Mouse (Mus musculus) hindbrain, embryonic 12.5 days (tissue): ENCODE results near the gene Tmem26. TPM values are rescaled to one million over a fixed set of nuclear protein-coding genes. Genes with fewer than 3 reads are reported as not detected.

Experiments
- ATAC-seq: fragments of 200-750 bp; cut with Nextera tagmentation; 2 replicates; pipeline ENCODE4 v1.8.0; 2017; ENCODE audit warnings: moderate TSS enrichment; ENCODE audit not compliant: low FRiP score
- H3K27ac ChIP-seq: fragments of 300-500 bp; sonication (generic); 2 replicates; pipeline ENCODE4 v1.5.1; 2016; ENCODE audit warnings: mild to moderate bottlenecking
- H3K27me3 ChIP-seq: fragments of 300-500 bp; sonication (generic); 2 replicates; pipeline ENCODE4 v1.6.1; 2016; ENCODE audit warnings: mild to moderate bottlenecking
- H3K36me3 ChIP-seq: fragments of 300-500 bp; sonication (generic); 2 replicates; pipeline ENCODE4 v1.6.1; 2016; ENCODE audit warnings: mild to moderate bottlenecking
- H3K4me1 ChIP-seq: fragments of 300-500 bp; sonication (generic); 2 replicates; pipeline ENCODE4 v1.6.1; 2016
- H3K4me2 ChIP-seq: fragments of 300-500 bp; sonication (generic); replicated peaks from 2 replicates; pipeline ENCODE4 v1.6.1; 2016; ENCODE audit warnings: mild to moderate bottlenecking
- H3K4me3 ChIP-seq: fragments of 300-500 bp; sonication (generic); 2 replicates; pipeline ENCODE4 v1.5.1; 2016; ENCODE audit warnings: mild to moderate bottlenecking
- H3K9ac ChIP-seq: fragments of 300-500 bp; sonication (generic); 2 replicates; pipeline ENCODE4 v1.6.1; 2016; ENCODE audit warnings: mild to moderate bottlenecking, moderate library complexity
- H3K9me3 ChIP-seq: fragments of 300-500 bp; sonication (generic); replicated peaks from 2 replicates; pipeline ENCODE4 v1.6.1; 2016; ENCODE audit warnings: mild to moderate bottlenecking
- WGBS: fragments of 180-500 bp; shearing (Covaris S2); methylation state at CpG from one replicate; pipeline ENCODE4 v1.1.7; 2016; 5-methylcytosine and 5-hydroxymethylcytosine counted together
- polyA plus RNA-seq: library from polyadenylated mRNA; unstranded; fragments of >200 nt; fragmentation: Nextera tagmentation; extraction: Ambion mirVana; gene quantifications from 2 replicates; pipeline ENCODE4 v1.2.1, GENCODE M21; 2016

Gene Tmem26
- polyA plus RNA-seq, 1 experiment from 2014 or later: 14.0 TPM

GRCm38 (mm10) chr10:68781067-68781868, 57.8 kb downstream of the Tmem26 start:
- 86% methylated on average over 9 of the region's 9 CpGs for WGBS
- Histone ChIP-seq H3K27ac (no peak overlapping the region), H3K36me3 (no peaks in the 10 kb centered on the region), H3K4me3 (no peak overlapping the region), H3K9ac (no peak overlapping the region), H3K9me3 (no peaks in the 10 kb centered on the region), H3K4me1 (no peaks in the 10 kb centered on the region), H3K4me2 (no peak overlapping the region), H3K27me3 (no peaks in the 10 kb centered on the region)
- no peak for ATAC-seq

DNA sequence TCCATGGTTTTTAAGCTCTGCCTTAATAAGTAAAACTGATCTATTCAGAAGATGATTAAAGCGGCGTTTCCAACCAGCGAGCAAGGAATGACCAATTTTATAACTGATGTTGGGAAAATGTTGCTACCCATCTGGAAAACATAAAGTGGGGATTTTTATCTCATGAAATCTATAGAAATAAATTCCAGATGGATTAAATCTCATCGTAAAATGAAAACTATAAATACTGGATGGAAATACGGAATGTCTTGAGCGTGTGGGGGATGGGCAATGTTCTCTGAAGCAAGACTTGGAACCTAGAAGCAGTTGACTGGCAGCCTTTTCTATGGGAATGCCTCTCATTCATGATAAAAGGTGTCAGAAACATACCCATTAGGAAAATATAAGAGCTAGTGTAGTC, 59.3 kb downstream of the Tmem26 start:
- H3K36me3 ChIP-seq: no peaks in the 10 kb centered on the region
- no peak overlapping the region for H3K27ac ChIP-seq
- H3K4me1 ChIP-seq: no peaks in the 10 kb centered on the region
- no peak for ATAC-seq
- no peak overlapping the region for H3K9ac ChIP-seq
- no peaks in the 10 kb centered on the region for H3K9me3 ChIP-seq
- no peak overlapping the region for H3K4me2 ChIP-seq
- no peaks in the 10 kb centered on the region for H3K27me3 ChIP-seq
- WGBS: 83% methylated on average over 6 of the region's 6 CpGs
- no peak overlapping the region for H3K4me3 ChIP-seq

- H3K27ac ChIP-seq: no peak overlapping the region
- H3K4me1 ChIP-seq: no peaks in the 10 kb centered on the region
- no peak overlapping the region for H3K4me3 ChIP-seq
- no peaks in the 10 kb centered on the region for H3K27me3 ChIP-seq
- no peaks in the 10 kb centered on the region for H3K9me3 ChIP-seq
- no peak overlapping the region for H3K4me2 ChIP-seq
- WGBS: 86% methylated on average over 2 of the region's 2 CpGs
- ATAC-seq: no peak
- H3K9ac ChIP-seq: no peak overlapping the region
- H3K36me3 ChIP-seq: no peaks in the 10 kb centered on the region
Measured at GRCm38 (mm10) chr10:68783856-68784255, 60.4 kb downstream of the Tmem26 start.

- H3K36me3 ChIP-seq: no peaks in the 10 kb centered on the region
Measured at GRCm38 (mm10) chr10:68784463-68784862, 61.0 kb downstream of the Tmem26 start.

GRCm38 (mm10) chr10:68795466-68795865, 72.0 kb downstream of the Tmem26 start:
- H3K9ac ChIP-seq: no peak overlapping the region
- H3K36me3 ChIP-seq: no peaks in the 10 kb centered on the region
- no peak for ATAC-seq
- H3K9me3 ChIP-seq: no peaks in the 10 kb centered on the region
- WGBS: 9% methylated on average over 3 of the region's 3 CpGs
- peaks cover 6% of the 10 kb centered on the region; the same call in 1 of the 2 replicates for H3K4me1 ChIP-seq
- H3K27ac ChIP-seq: no peak overlapping the region
- H3K4me3 ChIP-seq: no peak overlapping the region
- no peaks in the 10 kb centered on the region for H3K27me3 ChIP-seq
- no peak overlapping the region for H3K4me2 ChIP-seq

More at GRCm38 (mm10) chr10:68784463-68784862, 61.0 kb downstream of the Tmem26 start:
- ATAC-seq: no peak
- Histone ChIP-seq H3K4me3 (no peak overlapping the region), H3K9ac (no peak overlapping the region), H3K27ac (no peak overlapping the region), H3K4me1 (no peaks in the 10 kb centered on the region), H3K9me3 (no peaks in the 10 kb centered on the region), H3K27me3 (no peaks in the 10 kb centered on the region), H3K4me2 (no peak overlapping the region)
- 97% methylated on average over 1 of the region's 1 CpGs for WGBS

GRCm38 (mm10) chr10:68799883-68800282, 76.4 kb downstream of the Tmem26 start:
- Histone ChIP-seq H3K4me2 (no peak overlapping the region), H3K9me3 (no peaks in the 10 kb centered on the region), H3K27ac (0 out of 2 replicates have a peak overlapping the region, but pooled peaks have one; percentile 30), H3K9ac (no peak overlapping the region), H3K4me1 (peaks cover 6% of the 10 kb centered on the region; the same call in 1 of the 2 replicates), H3K27me3 (no peaks in the 10 kb centered on the region), H3K4me3 (no peak overlapping the region), H3K36me3 (no peaks in the 10 kb centered on the region)
- no peak for ATAC-seq
- WGBS: 50% methylated on average over 7 of the region's 7 CpGs

DNA sequence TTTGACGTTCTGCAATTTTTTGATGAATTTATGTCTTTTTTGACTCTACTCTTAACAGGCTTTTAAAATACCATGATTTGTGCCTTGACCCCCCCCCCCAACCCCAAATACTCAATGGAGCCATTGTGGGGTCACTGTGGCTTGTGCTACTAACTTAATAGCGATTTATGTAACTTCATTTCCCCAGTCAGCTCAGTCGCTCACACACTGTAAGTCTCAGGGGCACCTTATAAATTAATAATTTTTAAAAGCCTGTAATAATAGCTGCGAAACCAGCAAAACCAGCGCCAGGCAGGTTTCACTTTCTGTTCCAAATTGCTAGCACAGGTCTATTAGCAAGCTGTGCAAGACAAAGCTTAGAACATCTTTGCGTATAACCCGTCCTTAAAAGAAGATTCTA, 76.9 kb downstream of the Tmem26 start:
- no peaks in the 10 kb centered on the region for H3K9me3 ChIP-seq
- H3K27me3 ChIP-seq: no peaks in the 10 kb centered on the region
- WGBS: 73% methylated on average over 7 of the region's 7 CpGs
- peaks cover 6% of the 10 kb centered on the region; the same call in 1 of the 2 replicates for H3K4me1 ChIP-seq
- no peak overlapping the region for H3K4me3 ChIP-seq
- H3K36me3 ChIP-seq: no peaks in the 10 kb centered on the region
- H3K27ac ChIP-seq: no peak overlapping the region
- ATAC-seq: no peak
- H3K4me2 ChIP-seq: no peak overlapping the region
- no peak overlapping the region for H3K9ac ChIP-seq

GRCm38 (mm10) chr10:68806328-68806727, 82.9 kb downstream of the Tmem26 start:
- Histone ChIP-seq H3K4me1 (no peaks in the 10 kb centered on the region), H3K9ac (no peak overlapping the region), H3K27me3 (no peaks in the 10 kb centered on the region), H3K4me3 (no peak overlapping the region), H3K4me2 (no peak overlapping the region), H3K27ac (no peak overlapping the region), H3K9me3 (no peaks in the 10 kb centered on the region), H3K36me3 (no peaks in the 10 kb centered on the region)
- no peak for ATAC-seq
- WGBS: 61% methylated on average over 1 of the region's 1 CpGs

DNA sequence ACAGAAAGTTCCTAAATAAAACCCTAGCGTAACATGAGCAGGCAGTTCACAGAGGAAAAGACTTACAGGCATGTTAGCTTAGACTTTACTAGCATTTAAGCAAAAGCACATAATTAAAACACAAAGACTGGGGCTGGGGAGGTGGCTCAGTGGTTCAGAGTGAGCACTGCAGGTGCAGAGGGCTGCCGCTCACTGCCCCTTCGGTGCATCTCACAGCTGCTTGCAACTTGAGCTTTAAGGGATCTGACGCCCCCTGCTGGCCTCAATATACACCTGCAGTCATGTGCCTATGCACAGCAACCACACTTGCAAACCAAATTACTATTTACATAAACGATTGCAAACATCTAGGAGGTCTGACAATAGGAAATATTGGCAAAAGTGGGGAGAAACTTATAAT, 87.5 kb downstream of the Tmem26 start:
- no peak for ATAC-seq
- H3K4me2 ChIP-seq: no peak overlapping the region
- 89% methylated on average over 5 of the region's 5 CpGs for WGBS
- H3K4me1 ChIP-seq: no peaks in the 10 kb centered on the region
- H3K4me3 ChIP-seq: no peak overlapping the region
- H3K9me3 ChIP-seq: no peaks in the 10 kb centered on the region
- no peaks in the 10 kb centered on the region for H3K27me3 ChIP-seq
- H3K36me3 ChIP-seq: no peaks in the 10 kb centered on the region
- no peak overlapping the region for H3K9ac ChIP-seq
- no peak overlapping the region for H3K27ac ChIP-seq

DNA sequence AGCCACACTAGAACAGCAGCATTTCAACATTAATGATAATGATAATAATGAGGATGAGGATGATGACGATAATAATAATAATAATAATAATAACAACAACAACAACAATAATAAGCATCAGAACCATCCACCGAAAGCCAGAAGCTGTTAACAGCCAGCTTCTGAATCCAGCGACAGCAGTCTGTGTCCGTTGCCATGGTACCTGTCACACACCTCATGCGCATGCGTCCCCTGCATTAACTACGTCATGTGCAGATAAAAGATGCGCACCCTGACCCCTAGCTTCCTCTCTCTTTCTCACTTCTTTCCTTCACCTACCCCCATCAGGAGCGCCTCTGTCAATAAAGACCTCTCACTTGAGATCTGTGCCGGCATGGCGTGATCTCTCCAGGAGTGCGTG, 89.3 kb downstream of the Tmem26 start:
- no peak overlapping the region for H3K4me2 ChIP-seq
- 82% methylated on average over 12 of the region's 12 CpGs for WGBS
- H3K36me3 ChIP-seq: no peaks in the 10 kb centered on the region
- H3K4me3 ChIP-seq: no peak overlapping the region
- H3K9me3 ChIP-seq: no peaks in the 10 kb centered on the region
- H3K4me1 ChIP-seq: no peaks in the 10 kb centered on the region
- no peaks in the 10 kb centered on the region for H3K27me3 ChIP-seq
- H3K27ac ChIP-seq: no peak overlapping the region
- ATAC-seq: no peak
- no peak overlapping the region for H3K9ac ChIP-seq

GRCm38 (mm10) chr10:68817281-68817680, 93.8 kb downstream of the Tmem26 start:
- H3K27ac ChIP-seq: no peak overlapping the region
- no peak overlapping the region for H3K4me3 ChIP-seq
- ATAC-seq: no peak
- H3K36me3 ChIP-seq: no peaks in the 10 kb centered on the region
- H3K4me1 ChIP-seq: no peaks in the 10 kb centered on the region
- no peaks in the 10 kb centered on the region for H3K9me3 ChIP-seq
- H3K9ac ChIP-seq: no peak overlapping the region
- 66% methylated on average over 4 of the region's 4 CpGs for WGBS
- no peak overlapping the region for H3K4me2 ChIP-seq
- H3K27me3 ChIP-seq: no peaks in the 10 kb centered on the region

DNA sequence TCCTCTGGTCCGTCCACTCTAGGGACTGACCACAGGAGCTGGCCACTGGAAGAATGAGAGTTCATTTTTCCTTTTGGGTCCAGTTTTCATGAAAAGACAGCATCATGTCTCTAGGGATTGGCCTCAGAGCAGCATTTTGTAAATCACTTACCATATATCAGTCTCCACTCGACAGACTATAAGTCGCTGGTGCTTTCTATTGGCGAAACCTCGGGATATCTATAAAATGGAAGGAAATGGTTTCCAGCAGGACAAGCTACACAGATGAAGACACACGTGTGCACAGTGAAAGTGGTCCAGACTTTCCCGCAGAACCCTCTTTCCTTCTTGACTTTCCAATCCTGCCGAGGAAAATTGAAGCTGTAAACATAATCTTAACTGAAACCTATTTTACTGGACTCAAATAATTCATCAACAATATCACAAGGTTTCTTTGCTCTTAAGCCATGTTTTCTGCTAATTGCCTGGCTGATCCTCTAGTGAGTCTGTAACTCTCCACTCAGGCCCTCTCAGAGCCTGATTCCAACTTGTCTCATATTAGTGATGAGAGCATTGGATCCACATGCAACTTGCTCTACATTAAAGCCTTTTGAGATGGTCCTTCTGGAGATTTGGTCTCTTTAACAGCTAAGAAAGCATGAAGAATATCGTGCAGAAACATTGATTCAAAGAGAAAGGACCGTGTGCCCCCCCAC, 94.8 kb downstream of the Tmem26 start:
- H3K4me3 ChIP-seq: no peak overlapping the region
- no peaks in the 10 kb centered on the region for H3K36me3 ChIP-seq
- H3K9me3 ChIP-seq: no peaks in the 10 kb centered on the region
- no peaks in the 10 kb centered on the region for H3K27me3 ChIP-seq
- 82% methylated on average over 10 of the region's 10 CpGs for WGBS
- no peak overlapping the region for H3K9ac ChIP-seq
- H3K4me1 ChIP-seq: no peaks in the 10 kb centered on the region
- no peak for ATAC-seq
- H3K4me2 ChIP-seq: no peak overlapping the region
- no peak overlapping the region for H3K27ac ChIP-seq

- WGBS: 91% methylated on average over 4 of the region's 4 CpGs
- Histone ChIP-seq H3K27ac (no peak overlapping the region), H3K27me3 (no peaks in the 10 kb centered on the region), H3K4me1 (no peaks in the 10 kb centered on the region), H3K9ac (no peak overlapping the region), H3K4me2 (no peak overlapping the region), H3K9me3 (no peaks in the 10 kb centered on the region), H3K4me3 (no peak overlapping the region), H3K36me3 (no peaks in the 10 kb centered on the region)
- no peak for ATAC-seq
Measured at GRCm38 (mm10) chr10:68824519-68824918, 101.1 kb downstream of the Tmem26 start.
